Mouse (Mus musculus): ENCODE measurements around the gene Ip6k3. TPM values are rescaled to one million over a fixed set of nuclear protein-coding genes. Genes with fewer than 3 reads are reported as not detected.

Gene Ip6k3
- polyA plus RNA-seq, 1 experiment: 1.1 TPM

- no peak for DNase-seq (ENCODE audit: extremely low spot score in 1 of 2, low spot score in 1 of 2)
These were observed 12.7 kb downstream of the Ip6k3 start for GRCm38 (mm10) chr17:27154881-27155280.

GRCm38 (mm10) chr17:27154256-27154655 lies 13.3 kb downstream of the Ip6k3 start:
- DNase-seq (ENCODE audit: extremely low spot score in 1 of 2, low spot score in 1 of 2): no peak

GRCm38 (mm10) chr17:27153773-27154193 lies 13.8 kb downstream of the Ip6k3 start:
- DNase-seq (ENCODE audit: extremely low spot score in 1 of 2, low spot score in 1 of 2): no peak

- no peak for DNase-seq (ENCODE audit: extremely low spot score in 1 of 2, low spot score in 1 of 2)
These were observed 14.4 kb downstream of the Ip6k3 start for GRCm38 (mm10) chr17:27152976-27153723.

- DNase-seq (ENCODE audit: extremely low spot score in 1 of 2, low spot score in 1 of 2): no peak
These were observed 16.2 kb downstream of the Ip6k3 start for GRCm38 (mm10) chr17:27151411-27151810.

- DNase-seq (ENCODE audit: extremely low spot score in 1 of 2, low spot score in 1 of 2): no peak
These were observed 16.7 kb downstream of the Ip6k3 start for GRCm38 (mm10) chr17:27150871-27151270.

GRCm38 (mm10) chr17:27146323-27146923 lies 21.2 kb downstream of the Ip6k3 start:
- no peak for DNase-seq (ENCODE audit: extremely low spot score in 1 of 2, low spot score in 1 of 2)

GRCm38 (mm10) chr17:27144152-27144551 lies 23.4 kb downstream of the Ip6k3 start:
- no peak for DNase-seq (ENCODE audit: extremely low spot score in 1 of 2, low spot score in 1 of 2)

- DNase-seq (ENCODE audit: extremely low spot score in 1 of 2, low spot score in 1 of 2): peak in 1 of 2 experiments; percentile 46
These were observed 25.6 kb downstream of the Ip6k3 start for GRCm38 (mm10) chr17:27141971-27142450.

- no peak for DNase-seq (ENCODE audit: extremely low spot score in 1 of 2, low spot score in 1 of 2)
These were observed 27.3 kb downstream of the Ip6k3 start for GRCm38 (mm10) chr17:27140262-27140661.

- DNase-seq (ENCODE audit: extremely low spot score in 1 of 2, low spot score in 1 of 2): no peak
These were observed 28.3 kb downstream of the Ip6k3 start for GRCm38 (mm10) chr17:27139304-27139703.

GRCm38 (mm10) chr17:27138396-27138795 lies 29.2 kb downstream of the Ip6k3 start:
- DNase-seq (ENCODE audit: extremely low spot score in 1 of 2, low spot score in 1 of 2): no peak

GRCm38 (mm10) chr17:27134715-27135114 lies 32.9 kb downstream of the Ip6k3 start:
- no peak for DNase-seq (ENCODE audit: extremely low spot score in 1 of 2, low spot score in 1 of 2)

GRCm38 (mm10) chr17:27134187-27134586 lies 33.4 kb downstream of the Ip6k3 start:
- DNase-seq (ENCODE audit: extremely low spot score in 1 of 2, low spot score in 1 of 2): no peak

- peak; percentile 94 to 98 for DNase-seq (ENCODE audit: extremely low spot score in 1 of 2, low spot score in 1 of 2)
These were observed 33.9 kb downstream of the Ip6k3 start, which contains the start of gene Uqcc2 for GRCm38 (mm10) chr17:27133551-27134141. TSS of gene Uqcc2 (minus strand) at chr17:27133916.

GRCm38 (mm10) chr17:27132238-27132637 lies 35.4 kb downstream of the Ip6k3 start:
- peak; percentile 41 to 64 for DNase-seq (ENCODE audit: extremely low spot score in 1 of 2, low spot score in 1 of 2)

GRCm38 (mm10) chr17:27131240-27131665 lies 36.3 kb downstream of the Ip6k3 start:
- DNase-seq (ENCODE audit: extremely low spot score in 1 of 2, low spot score in 1 of 2): peak; percentile 41 to 74

GRCm38 (mm10) chr17:27130246-27130645 lies 37.3 kb downstream of the Ip6k3 start:
- no peak for DNase-seq (ENCODE audit: extremely low spot score in 1 of 2, low spot score in 1 of 2)

GRCm38 (mm10) chr17:27129819-27130218 lies 37.8 kb downstream of the Ip6k3 start:
- DNase-seq (ENCODE audit: extremely low spot score in 1 of 2, low spot score in 1 of 2): no peak

GRCm38 (mm10) chr17:27129291-27129690 lies 38.3 kb downstream of the Ip6k3 start:
- DNase-seq (ENCODE audit: extremely low spot score in 1 of 2, low spot score in 1 of 2): no peak

- DNase-seq (ENCODE audit: extremely low spot score in 1 of 2, low spot score in 1 of 2): no peak
These were observed 39.4 kb downstream of the Ip6k3 start for GRCm38 (mm10) chr17:27128189-27128588.

Measured in frontal cortex, adult 2 months (tissue).